Mouse (Mus musculus) right cerebral cortex, postnatal 4 days (tissue): ENCODE results near the gene Sec14l1.

Experiments used
- DNase-seq: peaks from one replicate; pipeline ENCODE4 v3.0.0-alpha.2; 2022

Sec14l1 gene

DNA sequence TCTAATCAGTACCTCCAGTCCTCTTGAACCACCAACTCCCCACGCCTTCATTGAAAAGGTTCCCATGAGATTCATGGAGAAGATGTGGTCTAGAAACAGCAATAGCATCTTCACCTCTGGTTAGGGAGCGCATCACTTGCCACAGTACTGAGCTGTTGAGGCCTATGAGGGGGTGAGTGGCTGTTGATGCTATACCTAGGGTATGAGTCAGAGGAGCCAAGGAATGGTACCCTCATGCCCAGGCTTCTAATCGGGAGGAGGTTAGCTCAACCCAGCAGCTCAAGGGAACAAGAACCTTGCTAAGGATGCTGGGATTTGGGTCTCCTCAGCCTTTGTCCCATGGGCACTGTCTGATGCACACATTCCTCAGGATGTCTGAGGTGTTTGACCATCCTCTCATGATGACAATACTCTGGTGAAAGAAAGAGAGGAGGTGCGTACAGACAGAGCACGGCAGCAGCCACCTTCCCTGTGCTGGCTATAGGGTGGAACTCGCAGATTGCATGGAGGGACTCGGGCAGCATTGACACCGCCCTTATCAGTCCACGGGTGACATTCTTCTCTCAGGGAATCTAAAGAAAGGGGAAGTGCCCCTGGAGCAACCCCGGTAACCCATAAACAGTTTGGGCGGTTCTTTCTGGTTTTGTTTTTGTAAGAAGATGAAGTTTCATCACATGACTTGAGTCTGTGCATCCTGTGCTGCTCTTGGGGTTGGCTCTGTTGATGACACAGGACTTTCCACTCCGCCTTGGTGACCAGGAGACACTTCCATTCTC, 5.6 kb upstream of the Sec14l1 start:
- DNase-seq = no peak

GRCm38 (mm10) chr11:117111967-117112648, 2.9 kb upstream of the Sec14l1 start:
- no peak for DNase-seq

DNA sequence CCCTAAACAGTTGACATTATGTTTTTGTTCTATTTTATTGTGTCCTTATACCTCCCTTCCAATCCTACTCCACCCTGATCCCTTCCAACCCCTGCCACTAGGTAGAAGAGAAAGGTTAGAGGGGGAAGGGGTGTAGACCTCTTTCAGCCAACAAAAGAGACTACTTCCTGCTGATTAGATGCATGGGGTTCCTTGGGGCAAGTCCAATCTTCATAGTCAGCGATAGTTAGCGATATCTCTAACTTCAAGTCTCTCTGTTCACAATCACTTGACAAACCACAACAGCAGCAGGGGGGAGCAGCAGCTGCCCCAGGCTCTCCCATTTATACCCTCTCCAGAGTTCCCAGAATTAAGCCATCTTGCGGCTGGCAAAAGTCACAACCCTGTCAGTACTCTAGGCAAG, 2.3 kb upstream of the Sec14l1 start:
- DNase-seq = no peak

- DNase-seq = no peak
Measured at GRCm38 (mm10) chr11:117113377-117113776, 1.6 kb upstream of the Sec14l1 start.

DNA sequence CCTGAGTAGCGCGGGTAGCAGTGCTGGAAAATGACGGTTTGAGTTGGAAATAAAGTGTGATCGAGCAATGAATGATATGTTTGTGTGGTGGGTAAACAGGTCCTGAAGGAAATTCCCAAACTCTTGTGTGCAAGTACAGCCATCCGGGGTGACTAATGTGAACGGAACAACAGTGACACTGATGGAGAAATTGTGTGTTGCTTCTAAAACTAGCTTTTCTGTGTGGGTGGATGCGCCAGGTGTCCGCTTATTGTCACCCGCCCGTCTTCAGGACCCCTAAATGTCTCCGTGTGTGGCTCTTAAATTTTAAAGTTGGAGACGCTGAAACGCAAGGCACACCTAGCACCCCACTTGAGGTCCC, 757 bp upstream of the Sec14l1 start:
- no peak for DNase-seq

DNA sequence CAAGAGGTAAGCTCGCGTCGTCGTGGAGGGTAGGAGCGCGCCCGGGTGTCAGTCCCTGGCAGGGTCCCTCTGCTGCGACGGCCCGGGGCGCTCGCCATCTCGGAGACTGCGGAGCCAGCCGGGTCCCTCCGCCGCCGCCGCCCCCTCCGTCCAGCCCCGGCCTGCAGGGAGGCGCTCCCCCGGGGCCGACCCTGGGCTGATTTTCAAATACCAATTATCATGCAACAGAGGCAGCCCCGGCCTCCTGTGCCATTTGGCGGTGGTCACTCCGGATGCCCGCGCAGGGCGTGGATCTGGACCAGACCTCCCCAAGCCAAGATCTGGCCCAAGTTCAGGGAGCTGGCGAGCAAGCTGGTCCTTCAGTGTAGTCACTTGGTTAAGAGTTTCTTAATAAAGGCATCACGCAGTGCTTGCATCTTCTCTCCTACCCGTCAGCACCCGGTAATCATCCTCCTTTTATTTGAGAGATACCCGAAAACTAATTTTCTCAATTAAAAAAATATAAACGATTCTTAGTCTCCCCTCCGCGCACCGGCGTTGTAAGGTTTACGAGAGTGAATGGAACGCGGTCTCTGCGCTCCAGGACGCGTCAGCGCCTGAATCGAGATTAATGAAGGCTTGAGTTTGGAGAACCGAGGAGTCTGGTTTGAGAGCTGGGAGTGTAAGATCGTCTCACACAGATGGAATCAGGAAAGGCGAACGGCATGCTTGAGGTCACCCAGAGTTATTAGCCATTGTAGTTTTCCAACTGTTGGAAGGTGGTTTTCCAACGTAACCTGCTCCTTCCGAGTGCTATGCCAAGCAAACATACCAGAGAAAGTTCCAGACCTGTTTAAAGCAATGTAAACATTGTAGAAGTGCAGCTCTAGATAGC, 615 bp downstream of the Sec14l1 start:
- DNase-seq = no peak

DNA sequence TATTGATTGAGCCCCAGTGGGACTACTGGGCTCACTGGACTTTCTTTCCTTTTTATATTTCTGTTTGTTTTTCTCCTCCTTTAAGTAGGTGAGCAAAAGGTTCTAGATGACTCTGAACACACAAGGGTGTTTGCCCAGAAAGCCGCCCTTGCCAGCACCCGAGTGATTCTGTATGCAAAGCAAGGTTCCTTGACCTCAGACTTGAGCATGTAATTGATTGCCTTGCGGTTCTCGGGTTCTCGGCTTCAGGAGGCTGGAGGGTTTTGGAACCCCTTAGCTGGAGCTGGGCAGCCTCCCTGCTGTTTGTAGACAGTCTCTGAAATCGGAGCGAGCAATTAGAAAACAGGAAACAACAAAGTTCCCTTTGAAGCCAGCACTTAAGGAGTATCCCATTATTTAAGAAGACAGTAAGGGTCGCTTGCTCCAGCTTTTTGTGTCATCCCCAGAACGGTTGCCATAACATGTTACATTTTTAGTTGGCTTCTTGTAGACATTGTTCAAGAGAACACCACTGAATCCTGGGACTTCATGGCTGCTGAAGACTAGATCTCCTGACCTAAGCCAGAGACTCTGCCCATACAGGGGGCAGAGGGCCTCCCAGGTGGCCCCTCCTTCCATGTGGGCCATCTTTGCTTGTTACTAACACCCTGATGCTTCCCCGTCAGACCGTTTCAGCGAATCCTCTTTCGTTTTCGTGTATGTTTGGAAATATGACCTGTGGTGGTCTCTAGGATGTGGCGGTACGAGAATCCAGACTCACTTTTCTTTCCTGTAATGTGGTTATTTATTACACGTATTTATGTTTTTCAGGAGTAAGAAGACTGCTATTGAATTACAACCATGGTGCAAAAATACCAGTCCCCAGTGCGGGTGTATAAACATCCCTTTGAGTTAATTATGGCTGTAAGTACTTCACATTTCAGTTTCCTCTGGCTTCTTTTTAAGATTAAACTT, 1.7 kb downstream of the Sec14l1 start:
- DNase-seq = no peak

GRCm38 (mm10) chr11:117117321-117117720, 2.4 kb downstream of the Sec14l1 start:
- no peak for DNase-seq

GRCm38 (mm10) chr11:117117791-117118190, 2.8 kb downstream of the Sec14l1 start:
- no peak for DNase-seq

- no peak for DNase-seq
Measured at GRCm38 (mm10) chr11:117118248-117118647, 3.3 kb downstream of the Sec14l1 start.

DNA sequence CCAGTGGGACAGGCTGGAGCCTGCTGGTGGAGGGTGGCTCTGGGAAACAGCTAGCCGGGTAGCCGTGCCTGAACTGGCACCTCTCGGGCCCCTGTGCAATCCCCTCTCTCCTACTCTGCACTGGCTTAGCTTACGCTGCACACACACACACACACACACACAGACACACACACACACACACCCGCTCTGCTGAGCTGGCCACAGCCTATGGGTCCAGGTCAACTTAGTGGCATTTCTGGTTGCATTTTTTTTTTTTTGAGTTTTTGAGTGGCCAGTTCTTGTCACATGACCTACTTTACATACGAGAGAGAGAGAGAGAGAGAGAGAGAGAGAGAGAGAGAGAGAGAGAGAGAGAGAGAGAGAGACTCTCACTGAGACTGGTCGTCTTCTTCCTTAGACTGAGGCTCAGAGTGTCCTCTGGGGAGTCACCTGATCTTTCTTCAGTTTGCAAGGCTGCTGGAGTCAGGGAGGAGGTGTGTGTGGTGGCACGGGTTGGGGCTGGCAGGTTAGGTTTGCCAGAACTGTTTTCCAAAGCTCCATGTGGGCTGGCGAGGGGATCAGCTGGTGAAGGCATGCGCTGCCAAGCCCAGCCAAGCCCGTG, 3.9 kb downstream of the Sec14l1 start:
- DNase-seq = no peak

DNA sequence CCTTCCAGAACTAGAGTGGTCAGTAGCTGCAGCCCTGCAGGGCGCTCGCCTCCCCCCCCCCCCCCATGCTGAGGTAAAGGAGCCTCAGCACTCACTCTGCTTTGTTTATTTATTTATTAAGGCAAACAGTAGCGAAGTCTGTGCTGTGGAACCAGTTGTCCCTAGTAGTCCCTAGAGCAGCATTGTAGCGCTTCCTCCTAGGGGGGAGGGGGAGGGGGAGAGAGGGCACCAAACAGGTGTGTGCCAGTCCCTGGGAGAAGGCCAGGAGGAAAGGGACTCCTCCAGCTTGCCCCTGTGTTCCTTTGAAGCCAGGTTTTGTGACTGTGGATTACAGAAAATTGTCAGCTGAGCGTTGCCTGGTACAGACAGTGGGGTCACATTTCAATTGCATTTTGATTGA, 4.8 kb downstream of the Sec14l1 start:
- DNase-seq = no peak

DNA sequence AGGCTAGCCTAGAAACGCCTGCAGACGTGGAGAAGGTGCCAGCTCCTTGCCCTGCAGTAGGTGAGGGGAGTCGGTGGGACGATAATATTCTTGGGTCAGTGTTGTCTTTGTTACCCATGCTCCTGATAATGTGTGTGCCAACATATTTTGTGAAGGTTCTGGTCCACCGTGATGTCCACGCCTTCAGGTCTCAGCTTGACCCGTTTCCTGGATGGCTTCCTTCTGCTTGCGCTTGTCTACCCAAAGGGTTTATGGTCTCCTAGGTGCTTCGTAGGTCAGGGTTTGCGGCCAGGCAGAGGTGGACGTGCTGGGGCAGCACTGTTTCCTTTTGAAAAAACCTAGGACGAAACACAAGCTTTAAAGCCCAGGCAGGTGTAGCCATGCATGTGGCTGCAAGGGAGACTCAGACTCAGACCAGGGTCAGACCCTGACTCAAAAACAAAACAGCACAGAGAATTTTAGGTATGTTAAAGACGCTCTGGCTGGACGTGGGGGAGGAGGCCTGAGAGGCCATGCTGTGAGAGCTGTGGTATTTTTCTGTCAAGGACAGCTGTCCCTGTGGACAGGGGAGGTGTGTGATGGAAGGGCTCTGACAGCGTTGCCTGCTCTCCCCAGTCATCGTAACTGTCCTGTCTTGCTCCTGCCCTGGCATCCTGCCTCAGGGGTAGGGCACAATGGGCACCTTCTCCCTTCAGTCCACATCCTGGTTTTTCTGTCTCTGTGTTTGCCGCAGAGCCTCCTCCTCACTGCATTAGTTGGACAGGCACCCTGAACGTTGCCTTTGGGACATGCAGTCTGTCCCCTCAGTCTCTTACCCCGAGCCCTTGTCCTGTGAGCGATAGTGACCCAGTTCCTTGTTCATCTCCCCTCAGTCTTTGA, 5.6 kb downstream of the Sec14l1 start:
- DNase-seq = no peak

DNA sequence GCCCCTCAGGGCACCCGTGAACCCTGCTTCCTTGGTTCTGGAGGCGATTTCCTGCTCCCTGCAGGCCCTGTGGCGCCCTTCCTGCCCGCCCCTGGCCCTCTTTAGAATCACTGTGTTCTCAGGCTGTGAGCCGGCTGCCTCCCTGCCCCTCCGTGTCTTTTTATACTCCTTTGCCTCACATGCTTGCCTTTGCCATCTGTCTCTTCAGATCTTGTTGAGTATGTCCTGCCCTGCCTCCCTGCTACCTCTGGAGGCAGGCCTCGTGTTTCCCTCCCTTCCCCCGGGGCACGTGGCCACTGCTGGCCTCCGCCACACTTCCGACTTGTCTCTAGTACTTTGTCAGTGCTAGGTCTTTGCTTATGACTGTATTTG, 6.2 kb downstream of the Sec14l1 start:
- no peak for DNase-seq

GRCm38 (mm10) chr11:117121954-117122353, 7.0 kb downstream of the Sec14l1 start:
- DNase-seq = no peak

GRCm38 (mm10) chr11:117123418-117124085, 8.6 kb downstream of the Sec14l1 start:
- no peak for DNase-seq

- no peak for DNase-seq
Measured at GRCm38 (mm10) chr11:117124539-117124938, 9.6 kb downstream of the Sec14l1 start.

DNA sequence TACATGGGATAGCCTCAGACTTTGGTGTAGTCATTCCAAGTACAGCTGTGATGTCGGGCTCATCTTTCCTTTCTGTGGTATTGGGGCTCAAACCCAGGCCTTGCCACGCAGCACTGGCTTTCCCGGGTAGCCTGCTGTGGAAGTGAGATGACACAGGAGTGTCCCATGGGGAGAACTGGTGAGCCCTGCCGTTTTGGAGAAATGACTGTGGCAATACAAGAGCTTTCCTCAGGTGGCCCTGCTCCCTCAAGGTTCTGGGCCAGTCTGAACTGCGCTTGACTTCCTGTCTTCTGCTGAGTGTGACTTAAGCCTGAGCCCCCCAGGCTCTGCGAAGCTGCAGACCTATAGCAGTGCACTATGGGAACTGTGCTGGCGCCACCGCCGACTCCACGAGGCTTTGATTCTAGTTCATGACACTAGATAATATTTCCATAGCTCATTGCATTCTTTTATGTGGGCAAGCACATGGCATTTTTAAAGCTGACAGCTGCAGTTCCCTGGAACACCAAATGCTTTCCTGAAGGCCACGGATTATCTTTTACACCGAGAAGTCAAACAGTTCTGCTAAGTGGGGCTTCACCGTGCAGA, 12.4 kb downstream of the Sec14l1 start:
- no peak for DNase-seq

GRCm38 (mm10) chr11:117127931-117128548, 13.1 kb downstream of the Sec14l1 start:
- no peak for DNase-seq

GRCm38 (mm10) chr11:117129473-117129872, 14.5 kb downstream of the Sec14l1 start:
- peak; percentile 30 for DNase-seq
